Mouse (Mus musculus) kidney, adult 2 months (tissue): ENCODE results near the gene Slmap.

ENCODE experiments used
- CTCF ChIP-seq: fragments of 200-500 bp; conservative IDR thresholded peaks from 2 replicates; pipeline ENCODE4 v1.5.1; 2011; ENCODE audit warnings: low read depth, mild to moderate bottlenecking, control low read depth, low read length, moderate library complexity, mixed read lengths; ENCODE audit not compliant: insufficient read depth, insufficient read length
- POLR2A ChIP-seq: fragments of 200-500 bp; IDR thresholded peaks from one replicate; pipeline ENCODE4 v1.6.1; 2011; ENCODE audit warnings: low read depth, low read length, control low read depth

DNA sequence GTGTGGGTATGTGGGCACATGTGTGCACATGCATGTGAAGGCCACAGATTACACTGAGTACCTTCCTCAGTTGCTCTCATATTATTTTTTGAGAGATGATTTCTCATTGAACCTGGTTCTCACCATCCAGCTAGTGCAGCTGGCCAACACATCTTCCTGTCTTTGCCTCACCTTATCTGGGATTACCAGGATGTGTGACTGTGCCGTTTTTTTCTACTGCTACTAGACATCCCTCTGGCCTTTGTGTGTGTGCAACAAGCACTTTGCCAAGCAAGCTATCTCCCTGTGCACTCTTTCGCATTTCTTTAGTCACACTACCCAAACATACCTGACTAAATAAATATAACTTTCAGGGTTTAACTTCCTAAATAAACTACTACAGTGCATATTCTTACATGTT is 87.5 kb downstream of the Slmap start:
- TF ChIP-seq CTCF = no peak
- no peak for TF ChIP-seq POLR2A
